Mouse (Mus musculus) liver, adult 2 months (tissue): Measurements from ENCODE around the gene Pbxip1.

Source experiments
- CTCF ChIP-seq: fragments of 200-500 bp; IDR thresholded peaks from 2 replicates; pipeline ENCODE4 v1.5.1; 2011; ENCODE audit warnings: low read depth, low read length, control low read depth
- POLR2A ChIP-seq: fragments of 200-500 bp; IDR thresholded peaks from 2 replicates; pipeline ENCODE4 v1.6.1; 2011; ENCODE audit warnings: low read length, control low read depth; ENCODE audit not compliant: insufficient read depth; ENCODE audit errors: extremely low read depth

GRCm38 (mm10) chr3:89425141-89425525 lies 11.4 kb upstream of the Pbxip1 start:
- TF ChIP-seq POLR2A (no peak), CTCF (no peak)
